Mouse (Mus musculus) right cerebral cortex, postnatal 14 days (tissue): ENCODE measurements at regions not wholly inside any gene's neighbourhood (a gene's known extent, or its start where the extent isn't known, plus 50 kb on each side); places are given as distances from the start of the nearest gene placed in this dataset.

Experiments
- DNase-seq: peaks from one replicate; pipeline ENCODE4 v3.0.0; 2022

GRCm38 (mm10) chr16:29147766-29148165 lies 61.7 kb upstream of the Hrasls start:
- DNase-seq, result no peak

- DNase-seq, result no peak
These were observed 90.3 kb upstream of the Hrasls start for GRCm38 (mm10) chr16:29119217-29119616.

- DNase-seq, result peak; percentile 4
These were observed 112.7 kb upstream of the Hrasls start for GRCm38 (mm10) chr16:29096791-29097190.

GRCm38 (mm10) chr16:29065961-29066360 lies 136.5 kb upstream of the Mb21d2 start:
- no peak for DNase-seq

- DNase-seq, result no peak
These were observed 135.8 kb upstream of the Mb21d2 start for GRCm38 (mm10) chr16:29065097-29065785.

GRCm38 (mm10) chr16:29063377-29063776 lies 133.9 kb upstream of the Mb21d2 start:
- no peak for DNase-seq

- DNase-seq, result no peak
These were observed 127.6 kb upstream of the Mb21d2 start for GRCm38 (mm10) chr16:29057076-29057475.

GRCm38 (mm10) chr16:29054423-29054822 lies 125.0 kb upstream of the Mb21d2 start:
- DNase-seq, result no peak

GRCm38 (mm10) chr16:29046453-29046993 lies 117.0 kb upstream of the Mb21d2 start:
- no peak for DNase-seq

GRCm38 (mm10) chr16:29035523-29035922 lies 106.0 kb upstream of the Mb21d2 start:
- no peak for DNase-seq

- DNase-seq, result no peak
These were observed 104.8 kb upstream of the Mb21d2 start for GRCm38 (mm10) chr16:29034053-29034794.

GRCm38 (mm10) chr16:29033357-29033756 lies 103.9 kb upstream of the Mb21d2 start:
- DNase-seq, result no peak

GRCm38 (mm10) chr16:29027856-29028255 lies 98.4 kb upstream of the Mb21d2 start:
- DNase-seq, result no peak

- DNase-seq, result no peak
These were observed 71.8 kb upstream of the Mb21d2 start for GRCm38 (mm10) chr16:29001249-29001648.

GRCm38 (mm10) chr16:28999641-29000040 lies 70.2 kb upstream of the Mb21d2 start:
- DNase-seq, result no peak

GRCm38 (mm10) chr16:28996629-28997028 lies 67.2 kb upstream of the Mb21d2 start:
- no peak for DNase-seq

- DNase-seq, result no peak
These were observed 61.2 kb upstream of the Mb21d2 start for GRCm38 (mm10) chr16:28990666-28991065.

- DNase-seq, result no peak
These were observed 55.5 kb upstream of the Mb21d2 start for GRCm38 (mm10) chr16:28984931-28985330.

- no peak for DNase-seq
These were observed 53.4 kb upstream of the Mb21d2 start for GRCm38 (mm10) chr16:28982901-28983300.
